Mouse (Mus musculus): ENCODE results near the gene Olfr924. TPM values are rescaled to one million over a fixed set of nuclear protein-coding genes. Genes with fewer than 3 reads are reported as not detected.
"Not testable (repeated sequence)": the region's sequence is repeated elsewhere in the genome, so short reads cannot be mapped to it uniquely, and the experiment has no call there.

The Olfr924 gene
- polyA plus RNA-seq (2015; fragmentation: Nextera tagmentation; extraction: Ambion mirVana), result not detected in 2 replicates

GRCm38 (mm10) chr9:38844149-38844548 lies at the start of gene Olfr924:
Gene Olfr924 (plus strand): TSS chr9:38844449.
- no peak within 1 kb of the TSS for H3K9ac ChIP-seq (ENCODE audit: low read depth, low read length)
- WGBS, result 90% methylated on average over 1 of the region's 1 CpGs
- H3K4me2 ChIP-seq (ENCODE audit: low read depth, low read length), result no peak within 1 kb of the TSS
- no peaks in the 10 kb centered on the region for H3K4me1 ChIP-seq (ENCODE audit: control insufficient read depth, insufficient read depth, low read length)
- H3K27ac ChIP-seq (ENCODE audit: low read length), result no peak within 1 kb of the TSS
- no peaks in the 10 kb centered on the region for H3K27me3 ChIP-seq (replicated peaks; ENCODE audit: control insufficient read depth, insufficient read depth, low read length)
- H3K9me3 ChIP-seq (ENCODE audit: control insufficient read depth, low read length), result no peaks in the 10 kb centered on the region
- ATAC-seq, result no peak
- no peaks in the 10 kb centered on the region for H3K36me3 ChIP-seq (ENCODE audit: control insufficient read depth, insufficient read depth, low read length)
- H3K4me3 ChIP-seq (ENCODE audit: low read length), result no peak within 1 kb of the TSS

- Histone ChIP-seq H3K9ac (ENCODE audit: low read depth, low read length) (no peak overlapping the region), H3K4me2 (ENCODE audit: low read depth, low read length) (no peak overlapping the region), H3K4me1 (ENCODE audit: control insufficient read depth, insufficient read depth, low read length) (no peaks in the 10 kb centered on the region), H3K27ac (ENCODE audit: low read length) (no peak overlapping the region), H3K36me3 (ENCODE audit: control insufficient read depth, insufficient read depth, low read length) (no peaks in the 10 kb centered on the region), H3K9me3 (ENCODE audit: control insufficient read depth, low read length) (no peaks in the 10 kb centered on the region), H3K27me3 (replicated peaks; ENCODE audit: control insufficient read depth, insufficient read depth, low read length) (no peaks in the 10 kb centered on the region), H3K4me3 (ENCODE audit: low read length) (no peak overlapping the region)
- no peak for ATAC-seq
These were observed 38.6 kb upstream of the Olfr924 start for GRCm38 (mm10) chr9:38805696-38806095.

DNA sequence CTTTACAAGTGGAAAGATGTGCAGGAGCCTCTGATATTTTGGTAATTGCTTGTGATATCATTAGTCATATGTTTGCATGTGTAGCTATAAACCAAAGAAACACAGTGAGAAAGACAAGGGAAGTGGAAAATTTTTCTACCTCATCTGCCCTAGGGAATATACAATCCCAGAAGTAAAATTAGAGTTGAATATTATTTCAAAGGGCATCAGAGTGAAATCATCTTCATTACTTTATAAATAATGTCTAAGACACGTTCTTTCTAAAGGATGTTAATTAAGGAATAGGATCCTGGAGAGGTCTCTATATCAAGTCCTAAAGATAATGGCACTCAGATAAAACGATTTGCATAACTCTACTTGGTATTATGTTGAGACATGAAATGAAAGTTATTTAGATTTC lies 29.9 kb upstream of the Olfr924 start, which contains the start of gene Olfr922:
TSS of gene Olfr922 (plus strand) at position 301 of the 400 bp plus-strand sequence.
- Histone ChIP-seq H3K27ac (ENCODE audit: low read length) (no peak within 1 kb of the TSS), H3K9ac (ENCODE audit: low read depth, low read length) (no peak within 1 kb of the TSS), H3K9me3 (ENCODE audit: control insufficient read depth, low read length) (no peaks in the 10 kb centered on the region), H3K36me3 (ENCODE audit: control insufficient read depth, insufficient read depth, low read length) (no peaks in the 10 kb centered on the region), H3K4me1 (ENCODE audit: control insufficient read depth, insufficient read depth, low read length) (no peaks in the 10 kb centered on the region), H3K4me2 (ENCODE audit: low read depth, low read length) (no peak within 1 kb of the TSS), H3K4me3 (ENCODE audit: low read length) (no peak within 1 kb of the TSS), H3K27me3 (replicated peaks; ENCODE audit: control insufficient read depth, insufficient read depth, low read length) (no peaks in the 10 kb centered on the region)
- no peak for ATAC-seq
- 70% methylated on average over 2 of the region's 2 CpGs for WGBS

DNA sequence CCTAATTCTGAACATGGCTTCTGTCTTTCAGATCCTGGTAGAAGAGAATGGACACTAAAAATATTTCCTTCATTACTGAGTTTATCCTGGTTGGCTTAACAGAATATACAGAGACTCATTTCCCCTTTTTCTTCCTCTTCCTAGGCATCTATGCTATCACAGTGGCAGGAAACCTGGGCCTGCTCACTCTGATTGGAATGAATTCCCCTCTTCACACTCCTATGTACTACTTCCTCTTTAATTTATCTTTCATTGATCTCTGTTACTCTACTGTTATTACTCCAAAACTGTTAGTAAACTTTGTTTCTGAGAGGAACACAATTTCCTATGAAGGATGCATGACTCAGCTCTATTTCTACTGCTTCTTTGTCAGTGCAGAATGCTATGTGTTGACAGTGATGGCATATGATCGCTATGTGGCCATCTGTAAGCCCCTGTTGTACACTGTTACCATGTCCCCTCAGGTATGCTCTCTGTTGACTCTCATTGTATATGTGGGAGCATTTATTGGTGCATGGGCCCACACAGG lies 28.7 kb upstream of the Olfr924 start:
- Histone ChIP-seq H3K4me2 (ENCODE audit: low read depth, low read length) (no peak overlapping the region), H3K27ac (ENCODE audit: low read length) (no peak overlapping the region), H3K36me3 (ENCODE audit: control insufficient read depth, insufficient read depth, low read length) (no peaks in the 10 kb centered on the region), H3K9me3 (ENCODE audit: control insufficient read depth, low read length) (no peaks in the 10 kb centered on the region), H3K4me3 (ENCODE audit: low read length) (no peak overlapping the region), H3K4me1 (ENCODE audit: control insufficient read depth, insufficient read depth, low read length) (no peaks in the 10 kb centered on the region), H3K9ac (ENCODE audit: low read depth, low read length) (no peak overlapping the region), H3K27me3 (replicated peaks; ENCODE audit: control insufficient read depth, insufficient read depth, low read length) (no peaks in the 10 kb centered on the region)
- no peak for ATAC-seq
- WGBS, result 95% methylated on average over 1 of the region's 1 CpGs

DNA sequence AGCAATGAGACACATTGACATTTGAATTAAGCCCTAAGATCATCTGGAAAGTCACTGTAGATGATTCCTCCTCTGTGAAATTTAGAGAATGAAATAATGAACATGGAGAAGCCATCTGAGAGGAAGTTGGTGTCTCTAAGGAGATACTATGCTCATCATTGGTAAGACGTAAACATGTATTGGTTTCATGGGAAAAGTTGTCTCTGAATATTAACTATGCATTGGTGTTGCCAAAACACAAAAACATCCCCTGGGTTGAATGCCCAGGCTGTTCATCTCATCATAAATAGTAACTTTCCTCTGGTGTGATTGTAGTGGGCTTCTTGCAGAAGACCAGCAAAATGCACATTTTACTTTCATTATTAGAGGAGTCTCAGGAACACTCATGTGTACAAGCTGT lies 18.0 kb upstream of the Olfr924 start, which contains the start of gene Olfr923:
TSS of gene Olfr923 (plus strand) at position 301 of the 400 bp plus-strand sequence.
- 93% methylated on average over 1 of the region's 1 CpGs for WGBS
- no peaks in the 10 kb centered on the region for H3K4me1 ChIP-seq (ENCODE audit: control insufficient read depth, insufficient read depth, low read length)
- no peaks in the 10 kb centered on the region for H3K36me3 ChIP-seq (ENCODE audit: control insufficient read depth, insufficient read depth, low read length)
- no peak within 1 kb of the TSS for H3K4me2 ChIP-seq (ENCODE audit: low read depth, low read length)
- H3K27me3 ChIP-seq (replicated peaks; ENCODE audit: control insufficient read depth, insufficient read depth, low read length), result no peaks in the 10 kb centered on the region
- no peak within 1 kb of the TSS for H3K4me3 ChIP-seq (ENCODE audit: low read length)
- H3K9ac ChIP-seq (ENCODE audit: low read depth, low read length), result no peak within 1 kb of the TSS
- H3K27ac ChIP-seq (ENCODE audit: low read length), result no peak within 1 kb of the TSS
- ATAC-seq, result no peak
- no peaks in the 10 kb centered on the region for H3K9me3 ChIP-seq (ENCODE audit: control insufficient read depth, low read length)

DNA sequence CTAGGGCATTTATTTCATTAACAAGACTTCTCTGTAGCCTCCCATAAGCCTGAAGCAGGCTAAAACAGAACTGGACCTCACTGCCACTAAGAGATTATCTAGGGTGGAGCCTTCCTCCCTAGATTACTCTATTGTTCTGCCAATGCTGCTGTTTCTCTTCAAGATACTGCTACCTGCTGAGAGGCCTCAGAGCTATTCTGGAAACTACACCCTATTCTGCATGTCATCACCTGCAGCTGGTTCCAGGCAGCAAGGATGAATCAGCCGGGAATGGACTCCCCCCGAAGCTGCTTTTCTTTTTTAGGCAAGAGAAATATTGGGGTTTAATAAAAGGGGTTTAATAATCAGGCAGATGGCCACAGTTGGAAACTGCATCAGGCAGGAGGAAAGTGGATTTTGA lies 11.2 kb upstream of the Olfr924 start:
- Histone ChIP-seq H3K4me3 (ENCODE audit: low read length) (no peak overlapping the region), H3K9me3 (ENCODE audit: control insufficient read depth, low read length) (no peaks in the 10 kb centered on the region), H3K27ac (ENCODE audit: low read length) (no peak overlapping the region), H3K4me2 (ENCODE audit: low read depth, low read length) (no peak overlapping the region), H3K27me3 (replicated peaks; ENCODE audit: control insufficient read depth, insufficient read depth, low read length) (no peaks in the 10 kb centered on the region), H3K36me3 (ENCODE audit: control insufficient read depth, insufficient read depth, low read length) (no peaks in the 10 kb centered on the region), H3K4me1 (ENCODE audit: control insufficient read depth, insufficient read depth, low read length) (no peaks in the 10 kb centered on the region), H3K9ac (ENCODE audit: low read depth, low read length) (no peak overlapping the region)
- no peak for ATAC-seq
- WGBS, result 83% methylated on average over 2 of the region's 2 CpGs

- no peak within 1 kb of the TSS for H3K4me2 ChIP-seq (ENCODE audit: low read depth, low read length)
- no peaks in the 10 kb centered on the region for H3K9me3 ChIP-seq (ENCODE audit: control insufficient read depth, low read length)
- no peak within 1 kb of the TSS for H3K27ac ChIP-seq (ENCODE audit: low read length)
- H3K36me3 ChIP-seq (ENCODE audit: control insufficient read depth, insufficient read depth, low read length), result no peaks in the 10 kb centered on the region
- no peak for ATAC-seq
- no peaks in the 10 kb centered on the region for H3K4me1 ChIP-seq (ENCODE audit: control insufficient read depth, insufficient read depth, low read length)
- H3K27me3 ChIP-seq (replicated peaks; ENCODE audit: control insufficient read depth, insufficient read depth, low read length), result no peaks in the 10 kb centered on the region
- no peak within 1 kb of the TSS for H3K4me3 ChIP-seq (ENCODE audit: low read length)
- H3K9ac ChIP-seq (ENCODE audit: low read depth, low read length), result no peak within 1 kb of the TSS
These were observed 10.5 kb downstream of the Olfr924 start, which contains the start of gene Olfr26 for GRCm38 (mm10) chr9:38854760-38855159. Gene Olfr26 (plus strand): TSS chr9:38855060.

DNA sequence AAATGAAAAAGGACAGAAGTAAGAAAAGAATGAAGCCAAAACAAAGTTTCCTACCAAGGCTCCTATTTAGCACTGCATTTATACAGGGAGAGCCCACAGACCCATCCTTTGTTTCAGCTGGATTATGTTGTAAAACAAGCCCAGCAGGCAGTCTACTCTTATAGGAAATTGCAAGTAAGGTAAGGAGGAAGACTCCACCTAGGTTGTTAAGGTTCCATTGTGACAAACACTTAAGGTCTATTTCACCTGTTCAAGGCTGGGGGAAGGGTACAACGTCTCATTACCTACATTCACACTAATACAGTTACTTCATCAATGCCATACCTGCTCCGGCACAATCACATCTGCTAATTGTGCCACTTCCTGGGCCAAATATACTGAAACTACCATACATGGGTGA lies 30.6 kb downstream of the Olfr924 start:
- not testable (repeated sequence) for H3K27me3 ChIP-seq (replicated peaks; ENCODE audit: control insufficient read depth, insufficient read depth, low read length); ATAC-seq; H3K9me3 ChIP-seq (ENCODE audit: control insufficient read depth, low read length); H3K27ac ChIP-seq (ENCODE audit: low read length); H3K9ac ChIP-seq (ENCODE audit: low read depth, low read length); H3K4me1 ChIP-seq (ENCODE audit: control insufficient read depth, insufficient read depth, low read length); H3K36me3 ChIP-seq (ENCODE audit: control insufficient read depth, insufficient read depth, low read length); H3K4me3 ChIP-seq (ENCODE audit: low read length); H3K4me2 ChIP-seq (ENCODE audit: low read depth, low read length)
- 50% methylated on average over 2 of the region's 2 CpGs for WGBS

GRCm38 (mm10) chr9:38876826-38877225 lies 32.6 kb downstream of the Olfr924 start, which contains the start of gene Olfr926:
Gene Olfr926 (plus strand): TSS chr9:38877126.
- Histone ChIP-seq H3K9ac (ENCODE audit: low read depth, low read length) (no peak within 1 kb of the TSS), H3K4me2 (ENCODE audit: low read depth, low read length) (no peak within 1 kb of the TSS), H3K27ac (ENCODE audit: low read length) (no peak within 1 kb of the TSS), H3K36me3 (ENCODE audit: control insufficient read depth, insufficient read depth, low read length) (no peaks in the 10 kb centered on the region), H3K4me1 (ENCODE audit: control insufficient read depth, insufficient read depth, low read length) (no peaks in the 10 kb centered on the region), H3K27me3 (replicated peaks; ENCODE audit: control insufficient read depth, insufficient read depth, low read length) (no peaks in the 10 kb centered on the region), H3K9me3 (ENCODE audit: control insufficient read depth, low read length) (no peaks in the 10 kb centered on the region; the same call in 1 of the 2 replicates), H3K4me3 (ENCODE audit: low read length) (no peak within 1 kb of the TSS)
- no peak for ATAC-seq
- WGBS, result 81% methylated on average over 2 of the region's 2 CpGs
